Mouse (Mus musculus) CH12.LX (cell line): ENCODE results near the gene Insrr.

Source experiments
- CHD2 ChIP-seq: IDR thresholded peaks from 2 replicates; pipeline ENCODE4 v1.6.1; 2011; ENCODE audit warnings: low read length, improper control_type of control experiment
- CTCF ChIP-seq, 2 experiments: IDR thresholded peaks in 1 of 2; conservative IDR thresholded peaks in 1 of 2; 2 replicates each; pipeline ENCODE4 v1.5.1; 2011 to 2012; ENCODE audit warnings: low read depth in 2 of 2, low read length in 2 of 2, improper control_type of control experiment in 1 of 2, inconsistent platforms in 1 of 2, mild to moderate bottlenecking in 1 of 2, moderate library complexity in 1 of 2
- E2F4 ChIP-seq: IDR thresholded peaks from 2 replicates; pipeline ENCODE4 v1.6.1; 2011; ENCODE audit warnings: low read depth, low read length, improper control_type of control experiment; ENCODE audit not compliant: insufficient replicate concordance
- EP300 ChIP-seq: IDR thresholded peaks from 2 replicates; pipeline ENCODE4 v1.6.1; 2011; ENCODE audit warnings: low read length, improper control_type of control experiment
- MAFK ChIP-seq: IDR thresholded peaks from 2 replicates; pipeline ENCODE4 v1.6.1; 2011; ENCODE audit warnings: low read length, improper control_type of control experiment; ENCODE audit not compliant: insufficient replicate concordance
- MAX ChIP-seq: IDR thresholded peaks from 2 replicates; pipeline ENCODE4 v1.6.1; 2011; ENCODE audit warnings: low read length, improper control_type of control experiment
- USF2 ChIP-seq: conservative IDR thresholded peaks from 2 replicates; pipeline ENCODE4 v1.6.1; 2011; ENCODE audit warnings: low read depth, low read length, improper control_type of control experiment

DNA sequence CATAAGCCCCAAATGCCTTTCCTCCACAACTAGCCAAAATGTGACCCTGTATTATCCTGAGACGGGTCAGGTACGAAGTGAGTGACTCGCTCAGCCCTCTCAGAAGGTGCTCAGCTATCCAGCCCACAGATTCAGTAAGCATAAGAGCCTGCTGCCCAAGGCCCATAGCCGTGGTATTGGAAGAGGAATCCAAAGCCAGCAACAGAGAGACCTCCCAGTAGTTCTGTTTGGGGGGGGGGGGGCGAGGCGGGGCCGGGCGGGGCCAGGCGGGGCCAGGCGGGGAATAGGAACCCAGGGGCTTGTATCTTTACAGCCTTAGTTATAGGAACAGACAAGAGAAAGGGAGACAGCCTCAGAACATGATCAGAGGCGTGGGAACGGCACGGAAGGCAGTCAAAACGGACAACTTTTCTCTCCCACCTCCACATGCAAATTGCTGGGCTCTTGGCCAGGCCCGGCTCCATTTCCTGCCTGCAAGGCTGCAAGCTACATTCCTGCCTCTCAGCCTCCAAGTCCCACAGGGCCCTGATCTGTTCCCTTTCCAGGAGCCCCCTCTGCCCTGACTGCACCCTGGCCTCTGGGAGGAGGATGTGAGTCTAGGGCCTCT, 33.0 kb upstream of the Insrr start:
- TF ChIP-seq CHD2 (no peak), EP300 (no peak), CTCF (conservative IDR thresholded peaks at IDR 0.05 in 1 of 2, IDR thresholded peaks at IDR 0.05 in 1 of 2; ENCODE audit: low read depth in 2 of 2, low read length in 2 of 2) (no peak), MAFK (no peak), USF2 (no peak), E2F4 (no peak), MAX (no peak)
